Mouse (Mus musculus): Measurements from ENCODE around the gene Susd1. TPM values are rescaled to one million over a fixed set of nuclear protein-coding genes. Genes with fewer than 3 reads are reported as not detected.

The Susd1 gene
- polyA plus RNA-seq, 1 experiment from 2014 or later, result 0.96 TPM

- Histone ChIP-seq H3K36me3 (replicated peaks) (no peaks in the 10 kb centered on the region), H3K27me3 (replicated peaks) (no peaks in the 10 kb centered on the region), H3K4me3 (no peak overlapping the region), H3K9me3 (no peaks in the 10 kb centered on the region), H3K27ac (no peak overlapping the region), H3K9ac (no peak overlapping the region), H3K4me1 (no peaks in the 10 kb centered on the region), H3K4me2 (no peak overlapping the region)
- no peak for ATAC-seq (replicated peaks)
- WGBS, result 85% methylated on average over 5 of the region's 5 CpGs
Observed at GRCm38 (mm10) chr4:59279111-59279510, 159.3 kb downstream of the Susd1 start.

DNA sequence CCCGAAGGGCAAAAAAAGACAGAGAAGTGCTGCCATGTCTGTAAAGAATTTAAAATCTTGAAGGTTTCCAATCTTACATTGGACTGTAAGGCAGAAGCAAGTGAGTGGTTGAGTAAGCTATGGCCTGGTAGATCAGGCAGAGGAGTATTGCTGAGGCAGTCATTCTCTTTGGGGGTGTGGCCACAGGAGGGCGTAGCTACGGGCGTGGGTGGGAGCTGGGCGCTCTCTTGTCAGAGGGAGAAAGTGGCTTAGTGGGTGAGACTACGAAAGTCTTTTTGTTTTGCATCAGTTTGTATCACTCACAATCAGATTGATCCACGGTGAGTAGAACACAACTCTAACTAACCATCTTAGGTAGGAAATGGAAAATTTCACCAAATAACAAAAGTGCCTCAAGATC, 160.0 kb downstream of the Susd1 start:
- Histone ChIP-seq H3K9me3 (no peaks in the 10 kb centered on the region), H3K4me1 (no peaks in the 10 kb centered on the region), H3K9ac (no peak overlapping the region), H3K27ac (no peak overlapping the region), H3K4me2 (no peak overlapping the region), H3K27me3 (replicated peaks) (no peaks in the 10 kb centered on the region), H3K4me3 (no peak overlapping the region), H3K36me3 (replicated peaks) (no peaks in the 10 kb centered on the region)
- no peak for ATAC-seq (replicated peaks)
- WGBS, result 90% methylated on average over 7 of the region's 7 CpGs

- no peaks in the 10 kb centered on the region for H3K4me1 ChIP-seq
- no peaks in the 10 kb centered on the region for H3K27me3 ChIP-seq (replicated peaks)
- 94% methylated on average over 9 of the region's 9 CpGs for WGBS
- H3K4me2 ChIP-seq, result no peak overlapping the region
- H3K4me3 ChIP-seq, result no peak overlapping the region
- ATAC-seq (replicated peaks), result no peak
- no peak overlapping the region for H3K27ac ChIP-seq
- H3K9ac ChIP-seq, result no peak overlapping the region
- H3K36me3 ChIP-seq (replicated peaks), result no peaks in the 10 kb centered on the region
- no peaks in the 10 kb centered on the region for H3K9me3 ChIP-seq
Observed at GRCm38 (mm10) chr4:59277958-59278357, 160.5 kb downstream of the Susd1 start.

DNA sequence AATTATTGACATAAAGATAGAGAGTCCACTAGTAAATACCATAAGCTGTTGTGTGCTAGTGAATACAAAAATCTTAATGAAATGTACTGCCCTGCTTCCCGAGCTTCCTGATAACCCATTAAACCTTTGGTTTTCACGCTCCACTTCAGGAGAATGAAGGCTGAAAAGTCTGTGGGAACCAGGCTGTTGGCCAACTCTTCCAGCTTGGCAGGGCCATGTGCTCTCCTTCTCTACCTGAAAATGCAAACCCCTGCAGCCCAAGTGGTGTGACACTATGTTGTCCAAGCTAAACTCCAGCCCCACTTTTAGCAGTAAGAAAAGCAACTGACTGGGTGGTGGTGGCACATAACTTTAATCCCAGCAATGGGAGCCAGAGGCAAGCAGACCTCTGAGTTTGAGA, 162.5 kb downstream of the Susd1 start:
- Histone ChIP-seq H3K27ac (no peak overlapping the region), H3K27me3 (replicated peaks) (no peaks in the 10 kb centered on the region), H3K4me3 (no peak overlapping the region), H3K4me2 (no peak overlapping the region), H3K9ac (no peak overlapping the region), H3K4me1 (no peaks in the 10 kb centered on the region), H3K36me3 (replicated peaks) (no peaks in the 10 kb centered on the region), H3K9me3 (no peaks in the 10 kb centered on the region)
- ATAC-seq (replicated peaks), result no peak
- WGBS, result 70% methylated on average over 2 of the region's 2 CpGs

DNA sequence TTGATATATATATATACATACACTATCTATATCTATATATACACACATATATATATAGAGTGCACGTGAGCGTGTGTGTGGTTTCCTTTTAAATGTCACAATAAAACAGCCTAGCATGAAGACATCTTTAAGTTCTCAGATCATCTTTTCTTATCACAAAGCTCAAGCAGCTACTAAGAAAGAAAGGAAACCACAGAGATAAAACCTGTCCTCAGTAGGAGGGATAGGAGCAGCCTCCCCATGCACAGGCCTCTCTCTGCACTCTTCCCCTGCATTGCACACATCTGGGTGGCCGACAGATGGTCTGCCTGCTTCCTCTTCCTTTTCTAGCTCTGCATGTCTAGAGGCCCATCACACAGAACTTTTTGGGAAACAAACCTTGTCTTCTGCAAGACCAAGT, 162.9 kb downstream of the Susd1 start:
- H3K4me3 ChIP-seq, result no peak overlapping the region
- H3K27ac ChIP-seq, result no peak overlapping the region
- H3K9ac ChIP-seq, result no peak overlapping the region
- H3K9me3 ChIP-seq, result no peaks in the 10 kb centered on the region
- WGBS, result 89% methylated on average over 3 of the region's 3 CpGs
- no peaks in the 10 kb centered on the region for H3K36me3 ChIP-seq (replicated peaks)
- no peak for ATAC-seq (replicated peaks)
- no peak overlapping the region for H3K4me2 ChIP-seq
- no peaks in the 10 kb centered on the region for H3K27me3 ChIP-seq (replicated peaks)
- H3K4me1 ChIP-seq, result no peaks in the 10 kb centered on the region

- WGBS, result 87% methylated on average over 4 of the region's 4 CpGs
Observed at GRCm38 (mm10) chr4:59274136-59274535, 164.3 kb downstream of the Susd1 start.

DNA sequence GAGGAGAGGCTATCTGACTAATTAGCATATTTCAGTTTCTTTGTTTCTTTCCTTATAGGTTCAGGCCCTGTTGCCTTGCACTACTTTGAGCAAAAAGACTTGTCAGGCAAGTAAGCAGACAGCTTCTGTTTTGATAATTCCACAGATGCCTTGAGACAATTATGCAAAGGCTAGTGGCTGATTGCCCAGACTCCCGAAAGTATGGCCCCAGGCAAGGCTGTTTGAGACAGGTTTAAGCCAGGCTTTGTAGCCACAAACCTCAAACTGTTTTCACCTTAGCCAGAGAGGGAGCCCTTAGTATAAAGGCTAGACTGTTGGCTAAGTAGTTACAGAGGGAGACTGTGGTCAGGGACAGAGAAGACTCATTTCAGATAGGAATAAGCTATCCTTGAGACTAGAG, 165.1 kb downstream of the Susd1 start:
- H3K27me3 ChIP-seq (replicated peaks), result no peaks in the 10 kb centered on the region
- no peaks in the 10 kb centered on the region for H3K4me1 ChIP-seq
- no peak overlapping the region for H3K27ac ChIP-seq
- 34% methylated on average over 1 of the region's 1 CpGs for WGBS
- no peak overlapping the region for H3K9ac ChIP-seq
- no peak overlapping the region for H3K4me3 ChIP-seq
- no peak overlapping the region for H3K4me2 ChIP-seq
- no peaks in the 10 kb centered on the region for H3K9me3 ChIP-seq
- H3K36me3 ChIP-seq (replicated peaks), result no peaks in the 10 kb centered on the region
- no peak for ATAC-seq (replicated peaks)

More at GRCm38 (mm10) chr4:59274136-59274535, 164.3 kb downstream of the Susd1 start:
- H3K4me3 ChIP-seq, result no peak overlapping the region
- no peaks in the 10 kb centered on the region for H3K36me3 ChIP-seq (replicated peaks)
- ATAC-seq (replicated peaks), result no peak
- no peak overlapping the region for H3K9ac ChIP-seq
- no peaks in the 10 kb centered on the region for H3K4me1 ChIP-seq
- H3K9me3 ChIP-seq, result no peaks in the 10 kb centered on the region
- no peak overlapping the region for H3K4me2 ChIP-seq
- no peaks in the 10 kb centered on the region for H3K27me3 ChIP-seq (replicated peaks)
- no peak overlapping the region for H3K27ac ChIP-seq

- H3K9ac ChIP-seq, result no peak overlapping the region
- 96% methylated on average over 5 of the region's 5 CpGs for WGBS
- H3K4me3 ChIP-seq, result no peak overlapping the region
- no peak overlapping the region for H3K27ac ChIP-seq
- no peaks in the 10 kb centered on the region for H3K27me3 ChIP-seq (replicated peaks)
- no peaks in the 10 kb centered on the region for H3K36me3 ChIP-seq (replicated peaks)
- no peak overlapping the region for H3K4me2 ChIP-seq
- no peaks in the 10 kb centered on the region for H3K4me1 ChIP-seq
- H3K9me3 ChIP-seq, result no peaks in the 10 kb centered on the region
- no peak for ATAC-seq (replicated peaks)
Observed at GRCm38 (mm10) chr4:59265631-59266030, 172.8 kb downstream of the Susd1 start.

- Histone ChIP-seq H3K27me3 (replicated peaks) (no peaks in the 10 kb centered on the region), H3K27ac (no peak overlapping the region)
Observed at GRCm38 (mm10) chr4:59265182-59265581, 173.3 kb downstream of the Susd1 start.

More at GRCm38 (mm10) chr4:59265182-59265581, 173.3 kb downstream of the Susd1 start:
- no peak overlapping the region for H3K4me3 ChIP-seq
- ATAC-seq (replicated peaks), result no peak
- no peaks in the 10 kb centered on the region for H3K36me3 ChIP-seq (replicated peaks)
- H3K4me2 ChIP-seq, result no peak overlapping the region
- no peaks in the 10 kb centered on the region for H3K4me1 ChIP-seq
- H3K9ac ChIP-seq, result no peak overlapping the region
- WGBS, result 84% methylated on average over 5 of the region's 5 CpGs
- no peaks in the 10 kb centered on the region for H3K9me3 ChIP-seq

Other genes starting within 250 kb of the Susd1 start
- 17.3 and 20.0 TPM in 2 replicates for gene Ugcg, start 249.4 kb downstream of the Susd1 start, polyA plus RNA-seq (2015; fragmentation: Nextera tagmentation; extraction: Ambion mirVana)
- gene Ptbp3, start 110.7 kb upstream of the Susd1 start, polyA plus RNA-seq (2015; fragmentation: Nextera tagmentation; extraction: Ambion mirVana), result 16.9 and 18.9 TPM in 2 replicates
- 29.9 and 32.9 TPM in 2 replicates for gene Hsdl2, start 142.9 kb upstream of the Susd1 start, polyA plus RNA-seq (2015; fragmentation: Nextera tagmentation; extraction: Ambion mirVana)
- gene E130308A19Rik, start 187.6 kb upstream of the Susd1 start, polyA plus RNA-seq (2015; fragmentation: Nextera tagmentation; extraction: Ambion mirVana), result 59.7 and 60.1 TPM in 2 replicates

Measured in midbrain, embryonic 15.5 days (tissue).